Mouse (Mus musculus) ovary, postnatal 10 days (tissue): ENCODE results near the gene Gstt2.

Source experiments
- DNase-seq: peaks from one replicate; pipeline ENCODE4 v3.0.0; 2022; ENCODE audit warnings: low spot score

Gene Gstt2

DNA sequence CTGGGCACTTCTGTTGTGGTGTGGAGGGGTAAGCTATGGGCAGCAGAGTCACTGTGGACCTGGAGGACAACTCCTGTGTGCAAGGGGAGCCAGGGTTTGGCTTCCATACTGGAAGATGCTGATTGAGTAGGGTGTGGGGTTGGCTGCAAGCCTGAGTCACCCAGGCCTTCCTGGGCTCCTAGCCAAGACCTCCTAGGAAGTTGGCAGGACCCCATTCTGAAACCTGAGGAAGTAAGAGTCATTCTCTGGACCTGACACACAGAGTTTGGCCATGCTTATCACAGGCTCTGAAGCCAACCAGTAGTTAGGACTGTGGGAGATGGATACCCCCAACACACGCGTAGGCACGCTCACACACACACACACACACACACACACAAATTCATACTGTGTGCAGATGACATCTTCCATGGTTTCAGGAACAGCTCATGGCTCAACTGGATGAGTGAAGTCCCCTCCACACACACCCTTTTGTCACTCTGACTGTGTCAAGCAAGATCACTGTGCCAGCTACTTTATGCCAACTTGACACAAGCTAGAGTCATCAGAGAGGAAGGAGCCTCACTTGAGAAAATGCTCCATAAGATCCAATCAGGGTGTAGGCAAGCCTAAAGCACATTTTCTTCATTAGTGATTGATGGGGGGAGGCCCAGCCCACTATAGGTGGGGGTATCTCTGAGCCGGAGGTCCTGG is 9.4 kb downstream of the Gstt2 start:
- no peak for DNase-seq

DNA sequence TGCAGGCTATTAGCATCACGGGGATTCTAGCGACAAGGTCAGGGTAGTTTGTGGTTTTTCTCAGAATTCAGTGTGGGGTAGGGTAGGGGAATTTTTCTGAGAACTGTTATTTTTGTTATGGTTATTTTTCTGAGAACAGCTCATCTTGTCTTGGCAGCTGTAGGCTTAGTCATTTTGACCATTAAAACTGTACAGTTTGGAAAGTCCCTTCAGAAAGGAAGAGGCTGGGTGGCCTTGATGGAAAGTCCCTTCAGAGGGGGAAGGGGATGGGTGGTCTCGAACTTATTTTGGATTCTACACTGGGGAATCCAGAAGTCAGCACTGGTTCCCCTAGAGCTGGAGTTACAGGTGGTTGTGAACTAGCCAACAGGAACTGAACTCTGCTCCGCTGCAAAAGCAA is 12.7 kb downstream of the Gstt2 start:
- DNase-seq: no peak

DNA sequence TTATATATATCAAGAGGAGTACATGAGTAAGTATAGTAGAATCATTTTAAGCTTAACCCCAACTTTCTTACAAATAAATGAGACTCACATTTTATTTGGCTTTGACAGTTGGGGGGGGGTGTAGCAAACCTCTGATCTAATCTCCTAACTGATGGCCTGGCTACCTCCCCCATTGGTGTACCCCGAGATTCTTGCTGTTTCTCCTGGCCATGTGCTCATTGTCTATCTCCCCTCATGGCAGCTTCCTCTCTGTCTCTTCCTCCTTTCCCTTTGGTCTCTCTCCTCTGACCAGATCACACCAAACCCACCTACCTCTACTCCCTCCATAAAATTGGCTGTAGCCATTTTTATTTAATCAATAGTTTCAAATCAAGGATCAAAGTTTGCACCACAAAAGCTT is 13.4 kb downstream of the Gstt2 start:
- DNase-seq: no peak

DNA sequence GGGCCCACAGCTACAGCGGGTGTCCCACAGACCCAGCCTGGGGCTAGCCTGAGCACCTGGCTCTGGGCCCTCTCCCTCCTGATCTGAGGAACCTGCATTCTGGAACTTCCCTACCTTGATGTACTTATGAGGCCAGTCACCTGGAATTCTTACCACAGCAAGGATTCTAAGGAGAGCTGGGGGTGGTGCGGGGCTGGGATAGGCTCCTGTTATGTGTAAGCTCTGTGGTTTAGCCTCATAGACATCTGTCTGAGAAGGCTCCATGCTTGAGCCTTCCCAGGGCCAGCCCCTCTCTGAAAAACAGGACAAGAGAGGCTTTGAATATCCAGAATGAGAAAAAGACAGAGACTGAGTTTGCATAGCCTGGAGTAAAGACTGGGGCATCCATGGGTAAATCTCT is 14.8 kb downstream of the Gstt2 start, which contains the start of gene Gstt4:
Gstt4 (minus strand) TSS at position 101 of the 400 bp plus-strand sequence.
- DNase-seq: no peak

DNA sequence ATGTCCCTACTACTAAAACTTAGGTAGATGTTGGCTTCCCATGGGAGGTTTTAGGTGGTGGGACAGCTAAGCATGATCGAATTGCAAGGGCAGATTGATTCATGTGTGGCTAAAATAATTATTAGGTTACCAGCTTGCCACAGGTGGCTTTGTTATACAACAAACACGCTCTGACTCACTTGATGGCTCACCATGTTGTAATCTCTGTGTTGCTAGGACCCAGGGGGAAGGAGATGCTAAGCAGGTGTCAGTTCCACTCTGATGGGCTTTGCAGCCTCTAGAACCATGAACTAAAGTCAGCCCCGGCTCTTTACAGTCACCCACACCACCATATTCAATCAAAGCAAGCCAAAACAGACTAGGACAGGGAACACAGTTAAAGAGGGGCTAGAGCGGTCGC is 17.3 kb downstream of the Gstt2 start:
- no peak for DNase-seq

DNA sequence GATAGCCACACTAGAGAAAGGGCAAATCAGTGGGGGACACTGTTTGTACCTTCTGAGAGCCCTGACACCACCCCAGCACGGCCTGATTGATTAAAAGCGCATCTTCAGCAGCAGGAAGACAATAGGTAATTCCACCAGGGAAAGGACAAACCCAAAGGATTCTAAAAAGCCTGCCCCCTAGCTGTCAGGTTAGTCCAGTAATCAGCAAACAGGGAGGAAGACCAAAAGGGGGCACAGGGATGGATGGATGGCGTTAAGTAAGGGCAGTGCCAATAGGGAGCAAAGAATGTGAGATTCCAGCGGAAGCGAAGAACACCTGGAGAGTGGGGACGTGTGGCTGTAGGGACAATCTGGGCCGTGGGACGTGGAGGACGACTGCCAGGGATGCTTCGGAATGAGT is 18.6 kb downstream of the Gstt2 start:
- no peak for DNase-seq

DNA sequence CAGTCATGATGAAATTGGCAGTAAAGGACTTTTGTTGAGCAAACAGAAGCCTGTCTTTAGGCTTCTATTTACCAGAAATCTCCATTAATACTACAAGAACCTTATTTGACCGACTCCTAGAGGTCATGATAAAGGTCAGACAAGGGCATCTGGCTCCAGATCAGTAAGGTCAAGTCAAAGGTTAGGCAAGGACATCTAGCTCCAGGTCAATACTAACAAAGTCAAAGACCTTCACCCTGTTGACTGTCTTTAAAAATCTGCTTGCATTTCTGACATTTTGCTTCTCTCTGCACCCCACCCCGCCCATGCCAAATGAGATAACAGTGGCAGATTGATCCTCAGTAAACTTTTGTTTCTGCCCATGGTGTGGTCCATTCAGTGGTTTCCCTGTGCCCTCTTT is 33.0 kb downstream of the Gstt2 start:
- DNase-seq: no peak

DNA sequence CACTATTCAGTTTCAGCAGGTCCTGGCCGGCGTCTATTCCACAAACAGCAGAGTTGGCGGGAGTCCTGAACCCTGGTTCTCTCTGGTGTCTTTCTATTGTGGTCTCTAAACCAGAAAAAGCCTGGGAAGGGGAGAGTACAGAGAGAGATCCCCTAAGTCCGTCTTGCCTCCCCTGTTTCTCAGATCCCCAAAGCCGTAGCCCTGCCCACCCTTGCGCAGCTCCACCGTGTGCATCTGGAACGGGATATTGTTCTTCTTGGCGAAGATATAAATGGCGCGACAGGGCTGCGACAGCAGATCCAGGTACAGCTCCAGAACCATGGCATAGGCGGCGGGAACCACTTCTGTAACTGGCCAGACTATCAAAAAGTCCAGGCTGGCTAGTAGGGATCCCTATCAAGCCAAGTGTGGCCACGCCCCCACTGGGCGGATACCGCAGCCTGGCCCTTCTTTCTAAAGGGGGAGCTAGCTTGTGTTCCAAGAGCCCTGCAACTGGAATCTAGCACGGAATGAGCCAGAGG is 39.0 kb downstream of the Gstt2 start, which contains the start of gene Gstt1:
Gstt1 (minus strand) TSS at position 409 of the 521 bp plus-strand sequence.
- DNase-seq: peak; percentile 7

DNA sequence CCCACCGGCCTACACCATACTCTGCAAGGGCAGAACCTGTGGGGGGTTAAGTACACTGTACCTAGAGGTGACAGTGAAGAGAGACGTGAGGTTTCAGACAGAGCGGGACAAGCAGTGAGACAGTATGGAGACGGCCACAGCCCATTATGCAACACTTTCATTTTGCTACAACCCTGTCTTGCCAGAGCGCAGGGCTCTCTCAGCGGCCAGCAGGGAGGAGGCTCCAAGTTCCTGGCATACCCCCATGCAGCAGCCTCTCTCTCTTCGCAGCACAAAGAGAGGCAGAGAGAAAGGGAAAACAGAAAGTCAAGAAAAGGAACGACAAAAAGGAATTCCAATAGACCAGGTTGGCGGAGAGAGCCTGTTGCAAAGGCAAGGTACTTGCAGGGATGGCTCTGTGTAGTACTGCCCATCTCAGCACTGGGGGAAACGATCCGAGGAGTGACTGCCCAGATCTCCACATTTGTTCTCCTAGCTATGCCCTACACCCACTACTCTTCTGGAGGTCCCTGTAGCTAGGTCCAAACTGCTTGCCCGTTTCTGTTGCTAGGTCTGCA is 39.5 kb downstream of the Gstt2 start:
- DNase-seq: peak; percentile 14

DNA sequence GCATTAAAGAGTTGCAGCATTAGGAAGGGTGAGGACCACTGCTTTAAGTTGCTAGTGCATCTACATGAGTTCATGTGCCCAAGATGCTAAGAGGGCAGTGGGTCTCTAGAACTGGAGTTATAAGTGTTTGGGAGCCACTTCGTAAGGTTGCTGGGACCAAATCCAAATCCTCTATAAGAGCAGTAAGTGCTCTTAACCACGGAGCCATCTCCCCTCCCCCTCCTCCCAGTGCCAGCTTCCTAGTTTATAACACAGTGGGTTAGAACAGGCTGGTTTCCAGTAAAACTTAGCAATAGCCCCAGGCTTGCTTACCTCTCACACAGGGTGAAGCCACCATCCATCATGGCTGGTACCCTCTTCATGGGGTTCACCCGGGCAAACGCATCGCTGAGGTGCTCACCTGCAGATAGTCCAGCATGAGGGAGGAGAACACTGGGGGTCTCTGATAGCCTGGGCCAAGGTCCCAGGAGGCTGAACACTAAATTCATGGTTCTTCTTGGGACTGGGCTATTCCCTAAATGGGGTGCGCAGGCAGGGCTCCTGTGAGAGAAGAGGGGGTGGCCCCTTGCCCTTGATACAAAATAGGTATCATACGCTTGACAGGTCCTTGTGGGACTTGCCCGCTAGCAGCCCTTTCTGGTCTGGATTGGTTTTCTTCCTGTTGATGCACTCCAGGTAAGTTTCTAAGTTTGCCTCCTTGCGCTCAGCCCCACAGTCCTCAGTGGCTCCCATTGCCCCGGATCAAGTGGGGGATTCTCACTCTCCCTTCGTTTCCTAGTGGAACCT is 40.3 kb downstream of the Gstt2 start:
- DNase-seq: no peak

DNA sequence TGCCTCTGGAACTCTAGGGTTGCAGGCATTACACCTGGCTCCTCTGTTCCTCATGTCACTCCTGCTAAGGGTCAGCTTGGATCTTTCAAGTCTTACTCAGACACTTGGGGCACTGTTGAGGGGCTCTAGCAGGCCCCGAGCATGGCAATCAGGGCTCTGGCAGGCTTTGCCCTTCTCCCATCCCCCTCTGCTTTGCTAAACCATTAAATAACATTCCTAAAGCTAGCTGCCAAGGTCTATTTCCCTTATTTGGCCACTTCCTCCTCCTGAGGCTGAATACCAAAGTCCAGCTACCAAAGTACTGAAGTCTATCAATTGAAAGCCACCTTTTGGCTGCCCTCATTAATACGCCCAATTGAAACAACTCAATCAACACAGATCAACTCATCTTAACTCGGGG is 42.3 kb downstream of the Gstt2 start:
- no peak for DNase-seq

DNA sequence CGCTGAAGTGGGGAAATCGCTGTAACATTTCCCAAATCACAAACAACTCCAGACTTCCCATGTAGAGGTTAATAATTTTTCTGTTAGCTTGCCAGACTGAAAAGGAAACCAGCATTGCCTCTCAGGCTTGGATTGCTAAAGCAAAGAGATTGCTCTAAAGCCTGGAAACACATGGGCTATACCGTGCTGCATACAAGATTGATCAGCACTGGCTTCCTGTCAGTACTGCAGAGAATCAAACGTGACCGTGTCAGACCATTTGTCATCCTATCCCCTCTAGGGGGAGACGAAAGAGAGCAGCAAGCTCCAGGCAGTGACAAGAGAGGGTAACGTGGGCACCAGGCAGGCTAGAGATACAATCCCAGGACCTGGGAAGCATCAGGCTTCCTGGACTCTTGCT is 46.5 kb downstream of the Gstt2 start:
- no peak for DNase-seq

DNA sequence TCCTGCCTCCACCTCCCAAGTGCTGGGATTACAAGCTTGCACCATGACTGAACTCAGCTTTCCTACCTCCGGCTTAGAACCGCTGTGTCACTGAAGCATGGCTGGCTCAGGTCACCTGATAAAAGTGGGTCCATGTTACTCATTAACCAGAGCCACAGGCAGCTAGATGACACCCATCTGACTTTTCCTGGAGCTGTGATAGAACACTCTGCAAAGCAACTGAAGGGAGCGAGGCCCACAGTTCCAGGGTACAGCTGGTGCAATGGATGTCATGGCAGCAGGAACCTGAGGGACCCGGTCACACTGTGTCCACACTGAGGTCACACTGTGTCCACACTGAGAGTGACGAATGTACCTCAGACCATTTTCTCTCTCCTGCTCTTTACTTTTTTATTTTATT is 47.4 kb downstream of the Gstt2 start:
- DNase-seq: no peak

DNA sequence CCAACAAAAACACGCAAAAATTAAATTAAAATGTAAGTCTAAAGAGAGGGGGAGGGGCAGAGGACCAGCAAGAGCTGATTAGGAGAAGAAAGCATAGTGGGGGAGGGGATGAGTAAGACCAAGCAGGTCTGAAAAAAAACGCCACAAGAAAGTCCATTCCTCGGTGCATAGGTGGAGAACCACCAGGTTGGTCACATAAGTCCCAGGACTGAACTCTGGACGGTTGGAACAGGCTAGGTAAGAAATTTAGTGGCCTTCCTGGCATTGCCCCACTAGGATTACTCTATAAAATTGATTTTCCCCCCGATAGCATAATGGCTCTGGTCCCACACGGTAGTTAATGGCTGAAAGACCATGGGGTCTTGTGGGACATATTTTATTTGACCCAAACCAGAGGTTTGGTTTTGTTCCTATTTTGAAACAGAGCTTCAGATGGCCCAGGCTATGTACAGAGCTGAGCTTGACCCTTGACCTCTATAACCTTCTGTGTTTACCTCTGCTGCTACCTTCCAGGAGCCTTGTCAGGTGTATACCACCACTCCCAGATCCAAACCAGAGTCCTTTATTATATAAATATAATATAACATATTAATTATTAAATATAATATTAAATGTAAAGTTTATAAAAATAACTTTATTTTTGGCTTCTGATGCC is 48.0 kb downstream of the Gstt2 start:
- no peak for DNase-seq

DNA sequence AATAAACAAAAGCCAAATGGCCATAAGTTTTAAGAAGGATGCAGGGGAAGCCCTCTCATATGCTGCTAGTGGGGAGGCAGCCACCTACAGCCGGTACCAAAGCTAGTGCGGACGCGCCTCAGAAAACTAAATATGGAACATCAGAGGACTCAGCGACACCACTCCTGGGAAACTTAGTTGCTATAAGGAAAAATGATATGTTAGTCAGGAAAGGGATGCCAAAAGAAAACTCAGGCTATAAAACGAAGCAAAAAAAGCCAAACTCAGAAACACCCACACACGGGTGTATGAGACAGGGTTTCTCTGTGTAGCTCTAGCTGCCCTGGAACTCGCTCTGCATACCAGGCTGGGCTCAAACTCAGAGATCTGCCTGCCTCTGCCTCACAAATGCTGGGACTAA is 48.9 kb downstream of the Gstt2 start:
- no peak for DNase-seq

DNA sequence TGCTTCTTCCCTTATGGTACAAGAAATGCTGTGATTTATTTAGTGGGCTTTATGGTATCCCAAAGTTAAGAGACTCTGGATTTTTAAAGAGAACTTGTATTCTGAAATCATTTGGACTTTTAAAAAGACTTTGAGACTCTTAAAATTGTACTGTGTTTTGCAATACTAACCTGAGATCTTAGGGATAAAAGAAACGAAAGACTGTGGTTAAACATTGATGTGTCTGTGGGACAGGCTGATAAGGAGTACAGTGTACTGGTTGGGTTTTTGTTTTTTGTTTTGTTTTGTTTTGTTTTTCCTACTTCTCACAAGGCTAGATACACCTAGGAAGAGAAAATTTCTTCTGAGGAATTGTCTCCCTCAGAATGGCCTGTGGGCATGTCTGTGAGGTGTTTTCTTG is 51.8 kb downstream of the Gstt2 start:
- no peak for DNase-seq
